Mouse (Mus musculus): ENCODE measurements around the gene Megf11. TPM values are rescaled to one million over a fixed set of nuclear protein-coding genes. Genes with fewer than 3 reads are reported as not detected.

Gene Megf11
- polyA plus RNA-seq, 1 experiment from 2014 or later: 0.27 TPM

DNA sequence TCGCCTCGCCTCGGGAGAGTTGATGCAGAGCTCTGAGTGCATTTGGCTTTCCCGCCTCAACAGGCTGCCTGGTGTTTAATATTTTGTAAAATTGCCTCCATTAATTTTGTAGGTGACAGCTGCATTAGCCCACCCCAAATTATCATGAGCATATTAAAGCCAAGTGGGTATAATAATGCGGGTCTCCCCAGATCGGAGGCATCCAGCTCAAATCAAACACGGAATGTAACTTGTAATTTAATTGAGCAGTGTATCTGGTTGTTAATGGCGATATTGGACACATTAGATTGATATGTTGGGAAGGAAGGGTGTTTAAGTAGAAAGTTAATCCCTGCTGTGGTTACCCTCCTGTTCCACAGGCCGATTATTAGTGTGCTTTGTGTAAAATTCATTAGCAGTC lies 264.0 kb downstream of the Megf11 start:
- Histone ChIP-seq H3K9ac (no peak overlapping the region), H3K9me3 (replicated peaks) (no peaks in the 10 kb centered on the region), H3K27me3 (replicated peaks) (peaks cover 24% of the 10 kb centered on the region), H3K4me2 (no peak overlapping the region), H3K36me3 (no peaks in the 10 kb centered on the region), H3K27ac (no peak overlapping the region), H3K4me1 (no peaks in the 10 kb centered on the region), H3K4me3 (no peak overlapping the region)
- 51% methylated on average over 9 of the region's 9 CpGs for WGBS (ENCODE audit: insufficient replicate concordance)
- ATAC-seq: no peak

DNA sequence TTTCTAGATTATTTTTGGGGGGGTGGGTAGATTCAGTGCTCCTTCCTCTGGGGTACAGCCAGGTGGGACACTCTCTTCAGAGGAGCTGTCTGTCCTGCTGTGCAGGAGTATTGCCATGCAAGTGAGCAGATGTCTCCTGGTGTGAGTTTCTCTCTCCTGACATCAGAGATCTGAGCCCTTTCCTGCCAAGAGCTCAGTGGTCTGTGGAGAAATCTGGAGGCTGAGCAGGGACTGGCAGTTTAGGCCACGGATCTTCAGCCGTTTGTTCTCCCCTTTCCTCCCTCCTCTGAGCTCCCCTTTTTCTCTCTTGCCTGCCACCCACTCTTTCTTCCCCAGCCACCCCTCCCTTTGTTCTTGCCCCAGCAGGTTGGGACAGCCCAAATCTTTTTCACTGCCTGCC lies 264.5 kb downstream of the Megf11 start:
- 29% methylated on average over 2 of the region's 2 CpGs for WGBS (ENCODE audit: insufficient replicate concordance)

DNA sequence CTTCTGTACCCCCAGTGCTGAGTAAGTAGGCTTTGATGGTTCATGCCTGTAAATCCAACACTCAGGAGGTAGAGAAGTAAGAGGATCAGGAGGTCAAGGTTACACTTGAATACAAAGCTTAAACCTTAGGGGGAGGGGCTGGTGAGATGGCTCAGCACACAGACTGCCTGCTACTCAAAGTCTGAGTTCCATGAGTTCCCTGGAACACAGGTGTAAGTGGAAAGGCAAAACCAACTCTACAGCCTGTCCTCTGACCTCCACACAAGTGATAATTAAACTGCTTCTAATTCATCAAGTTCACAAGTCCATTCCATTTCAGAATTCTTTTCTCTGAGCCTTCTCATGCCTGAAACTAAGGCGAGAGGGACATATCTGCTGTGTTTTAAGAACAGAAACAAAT lies 265.8 kb downstream of the Megf11 start:
- Histone ChIP-seq H3K36me3 (no peaks in the 10 kb centered on the region), H3K9me3 (replicated peaks) (no peaks in the 10 kb centered on the region), H3K4me1 (no peaks in the 10 kb centered on the region), H3K9ac (no peak overlapping the region), H3K4me3 (no peak overlapping the region), H3K27ac (no peak overlapping the region), H3K4me2 (no peak overlapping the region), H3K27me3 (replicated peaks) (peaks cover 22% of the 10 kb centered on the region)
- ATAC-seq: no peak
- 67% methylated on average over 1 of the region's 1 CpGs for WGBS (ENCODE audit: insufficient replicate concordance)

More for the DNA sequence above, 264.5 kb downstream of the Megf11 start:
- H3K4me3 ChIP-seq: no peak overlapping the region
- ATAC-seq: no peak
- peaks cover 22% of the 10 kb centered on the region for H3K27me3 ChIP-seq (replicated peaks)
- no peak overlapping the region for H3K4me2 ChIP-seq
- H3K36me3 ChIP-seq: no peaks in the 10 kb centered on the region
- no peaks in the 10 kb centered on the region for H3K9me3 ChIP-seq (replicated peaks)
- H3K9ac ChIP-seq: no peak overlapping the region
- no peaks in the 10 kb centered on the region for H3K4me1 ChIP-seq
- H3K27ac ChIP-seq: no peak overlapping the region

DNA sequence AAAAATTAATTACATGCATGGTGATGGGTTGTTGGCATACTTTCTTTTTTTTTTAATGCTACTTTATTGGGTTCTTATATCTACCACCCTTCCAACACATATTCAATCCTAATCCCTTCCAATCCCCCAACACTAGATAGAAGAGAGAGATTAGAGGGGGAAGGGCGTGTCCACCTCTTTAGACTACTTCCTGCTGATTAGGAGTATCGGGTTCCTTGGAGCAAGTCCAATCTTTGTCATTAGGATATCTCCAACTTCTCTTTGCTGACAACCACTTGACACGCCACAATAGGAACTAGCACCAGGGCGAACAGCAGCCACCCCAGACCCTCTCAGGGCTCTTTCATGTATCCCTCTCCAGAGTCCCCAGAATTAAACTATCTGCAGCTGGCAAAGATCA lies 266.3 kb downstream of the Megf11 start:
- no peak overlapping the region for H3K27ac ChIP-seq
- H3K9me3 ChIP-seq (replicated peaks): no peaks in the 10 kb centered on the region
- WGBS (ENCODE audit: insufficient replicate concordance): 19% methylated on average over 4 of the region's 4 CpGs
- H3K36me3 ChIP-seq: no peaks in the 10 kb centered on the region
- H3K4me3 ChIP-seq: no peak overlapping the region
- H3K4me1 ChIP-seq: no peaks in the 10 kb centered on the region
- H3K27me3 ChIP-seq (replicated peaks): peaks cover 22% of the 10 kb centered on the region
- no peak overlapping the region for H3K9ac ChIP-seq
- ATAC-seq: no peak
- no peak overlapping the region for H3K4me2 ChIP-seq

DNA sequence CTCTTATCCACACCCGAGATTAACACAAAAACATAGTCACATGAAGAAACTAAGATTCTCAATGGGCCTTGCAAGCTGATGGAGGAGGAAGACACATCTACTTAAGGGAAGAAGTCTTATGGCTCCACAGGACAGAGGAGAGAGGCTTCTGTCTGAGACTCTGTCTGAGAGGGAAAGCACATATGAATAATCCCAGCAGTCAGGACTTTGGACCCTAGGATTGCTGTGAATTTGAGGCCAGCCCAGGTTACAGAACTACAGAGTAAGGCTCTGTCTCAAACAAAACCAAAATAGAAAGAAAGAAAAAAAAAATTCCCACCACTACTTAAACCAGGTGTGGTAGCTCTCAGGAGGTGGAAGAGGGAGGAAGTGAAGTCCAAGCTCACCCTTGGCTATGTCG lies 266.7 kb downstream of the Megf11 start:
- Histone ChIP-seq H3K27ac (no peak overlapping the region), H3K9me3 (replicated peaks) (no peaks in the 10 kb centered on the region), H3K4me3 (no peak overlapping the region), H3K27me3 (replicated peaks) (peaks cover 22% of the 10 kb centered on the region), H3K36me3 (no peaks in the 10 kb centered on the region), H3K4me1 (no peaks in the 10 kb centered on the region), H3K4me2 (no peak overlapping the region), H3K9ac (no peak overlapping the region)
- WGBS (ENCODE audit: insufficient replicate concordance): 37% methylated on average over 2 of the region's 2 CpGs
- no peak for ATAC-seq

DNA sequence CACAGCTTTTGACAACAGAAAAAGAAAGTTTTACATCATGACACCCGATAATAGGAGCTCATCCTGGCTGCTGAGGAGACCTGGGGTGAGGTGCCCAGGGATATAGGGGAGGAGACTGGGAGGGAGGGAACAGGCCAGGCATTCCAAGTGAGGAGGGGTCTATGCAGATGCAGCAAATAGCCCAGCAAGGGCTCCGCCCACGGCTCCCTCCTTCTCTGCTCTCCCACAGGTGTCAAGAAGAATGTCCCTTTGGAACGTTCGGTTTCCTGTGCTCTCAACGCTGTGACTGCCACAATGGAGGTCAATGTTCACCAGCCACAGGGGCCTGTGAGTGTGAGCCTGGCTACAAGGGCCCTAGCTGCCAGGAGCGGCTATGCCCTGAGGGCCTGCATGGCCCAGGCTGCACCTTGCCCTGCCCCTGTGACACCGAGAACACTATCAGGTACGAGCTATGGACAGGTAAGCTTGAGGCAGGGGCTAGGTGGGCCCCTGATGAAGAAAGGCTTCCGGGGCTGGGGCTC lies 267.5 kb downstream of the Megf11 start:
- Histone ChIP-seq H3K4me1 (no peaks in the 10 kb centered on the region), H3K9ac (no peak overlapping the region), H3K27ac (no peak overlapping the region), H3K9me3 (replicated peaks) (no peaks in the 10 kb centered on the region), H3K4me3 (no peak overlapping the region), H3K4me2 (no peak overlapping the region), H3K27me3 (replicated peaks) (peaks cover 17% of the 10 kb centered on the region), H3K36me3 (no peaks in the 10 kb centered on the region)
- WGBS (ENCODE audit: insufficient replicate concordance): 49% methylated on average over 10 of the region's 10 CpGs
- no peak for ATAC-seq

DNA sequence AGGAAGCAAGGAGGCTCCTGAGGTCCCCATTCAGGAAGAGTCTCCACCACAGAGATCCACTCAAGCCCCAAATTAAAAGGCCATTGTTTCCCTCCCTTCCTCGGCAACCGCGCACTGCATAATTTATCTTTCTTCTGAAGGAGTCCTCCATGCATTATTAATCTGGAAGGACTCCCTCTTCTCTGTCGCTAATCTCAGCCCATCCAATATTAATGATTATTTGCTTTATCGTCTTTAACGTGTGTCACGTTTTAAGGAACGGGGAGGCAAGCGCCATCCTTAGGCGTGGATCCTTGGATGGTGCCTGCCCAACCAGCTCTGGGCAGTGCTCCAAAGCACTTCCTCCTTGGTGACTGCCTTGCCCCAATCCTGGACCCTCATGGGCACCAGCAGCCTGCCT lies 269.3 kb downstream of the Megf11 start:
- Histone ChIP-seq H3K4me3 (no peak overlapping the region), H3K27ac (no peak overlapping the region), H3K9me3 (replicated peaks) (no peaks in the 10 kb centered on the region), H3K27me3 (replicated peaks) (peaks cover 9% of the 10 kb centered on the region; the same call in 1 of the 2 replicates), H3K9ac (no peak overlapping the region), H3K4me2 (no peak overlapping the region), H3K36me3 (no peaks in the 10 kb centered on the region), H3K4me1 (no peaks in the 10 kb centered on the region)
- 82% methylated on average over 10 of the region's 10 CpGs for WGBS (ENCODE audit: insufficient replicate concordance)
- no peak for ATAC-seq

DNA sequence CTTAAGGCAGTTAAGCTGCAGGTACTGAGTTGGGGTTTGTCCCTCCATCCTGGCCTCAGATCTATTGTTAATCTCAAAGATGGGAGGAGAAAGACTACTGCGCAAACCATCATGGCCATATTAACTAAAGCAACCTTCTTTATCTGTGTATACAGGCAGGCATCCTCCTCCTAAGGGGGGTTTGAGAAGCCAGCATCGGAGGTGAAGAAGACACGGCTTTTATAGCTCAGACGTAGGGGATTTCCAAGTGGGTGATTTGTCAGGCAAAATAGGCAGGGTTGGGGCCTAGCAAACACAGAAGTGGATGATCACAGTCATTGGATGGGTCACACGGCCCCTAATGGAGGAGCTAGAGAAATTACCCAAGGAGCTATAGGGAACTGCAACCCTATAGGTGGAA lies 271.2 kb downstream of the Megf11 start:
- H3K4me3 ChIP-seq: no peak overlapping the region
- no peak overlapping the region for H3K27ac ChIP-seq
- no peak overlapping the region for H3K9ac ChIP-seq
- H3K36me3 ChIP-seq: no peaks in the 10 kb centered on the region
- no peak for ATAC-seq
- H3K27me3 ChIP-seq (replicated peaks): 0 out of 2 replicates have a peak, but pooled peaks cover 3% of the 10 kb centered on the region
- H3K9me3 ChIP-seq (replicated peaks): no peaks in the 10 kb centered on the region
- no peak overlapping the region for H3K4me2 ChIP-seq
- WGBS (ENCODE audit: insufficient replicate concordance): 77% methylated on average over 5 of the region's 5 CpGs
- no peaks in the 10 kb centered on the region for H3K4me1 ChIP-seq

DNA sequence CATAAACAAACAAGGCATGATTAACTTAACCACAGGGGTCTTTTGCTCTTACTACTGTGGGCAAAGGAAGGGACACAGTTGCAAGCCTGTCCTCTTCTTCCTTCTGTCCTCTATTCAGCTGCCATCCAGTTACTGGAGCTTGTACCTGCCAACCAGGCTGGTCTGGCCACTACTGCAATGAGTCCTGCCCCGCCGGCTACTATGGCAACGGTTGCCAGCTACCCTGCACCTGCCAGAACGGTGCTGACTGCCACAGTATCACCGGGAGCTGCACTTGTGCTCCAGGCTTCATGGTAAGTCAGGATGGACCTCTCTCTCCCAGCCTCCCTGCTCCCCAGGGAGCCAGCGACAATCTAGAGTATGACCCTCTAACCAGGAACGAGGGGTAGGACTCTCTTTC lies 274.8 kb downstream of the Megf11 start:
- H3K36me3 ChIP-seq: no peaks in the 10 kb centered on the region
- no peaks in the 10 kb centered on the region for H3K9me3 ChIP-seq (replicated peaks)
- H3K9ac ChIP-seq: no peak overlapping the region
- H3K4me1 ChIP-seq: no peaks in the 10 kb centered on the region
- peaks cover 10% of the 10 kb centered on the region for H3K27me3 ChIP-seq (replicated peaks)
- WGBS (ENCODE audit: insufficient replicate concordance): 66% methylated on average over 7 of the region's 7 CpGs
- H3K4me3 ChIP-seq: no peak overlapping the region
- no peak for ATAC-seq
- no peak overlapping the region for H3K4me2 ChIP-seq
- H3K27ac ChIP-seq: no peak overlapping the region

DNA sequence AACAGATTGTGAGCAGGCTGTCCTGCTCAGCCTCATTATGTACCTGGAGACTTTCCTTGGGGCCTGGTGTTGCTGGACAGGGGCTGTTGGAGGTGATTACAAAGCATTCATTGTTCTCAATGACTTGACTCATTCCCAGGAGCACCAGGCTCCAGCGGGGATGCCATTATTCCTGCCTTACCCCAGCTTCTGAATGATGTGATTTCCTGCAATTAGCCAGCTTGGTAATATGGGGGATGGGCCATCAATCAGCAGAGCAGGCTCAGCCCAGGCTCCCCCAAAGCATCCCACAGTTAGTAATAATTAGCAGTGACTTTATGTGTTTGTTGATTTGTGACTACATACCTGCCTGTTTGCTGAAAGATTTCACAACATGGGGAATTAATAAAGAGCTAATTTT lies 279.2 kb downstream of the Megf11 start:
- Histone ChIP-seq H3K36me3 (no peaks in the 10 kb centered on the region), H3K4me1 (no peaks in the 10 kb centered on the region), H3K4me2 (no peak overlapping the region), H3K27me3 (replicated peaks) (peaks cover 24% of the 10 kb centered on the region), H3K9me3 (replicated peaks) (no peaks in the 10 kb centered on the region), H3K9ac (no peak overlapping the region), H3K27ac (no peak overlapping the region), H3K4me3 (no peak overlapping the region)
- ATAC-seq: no peak
- WGBS (ENCODE audit: insufficient replicate concordance): 24% methylated on average over 1 of the region's 1 CpGs

DNA sequence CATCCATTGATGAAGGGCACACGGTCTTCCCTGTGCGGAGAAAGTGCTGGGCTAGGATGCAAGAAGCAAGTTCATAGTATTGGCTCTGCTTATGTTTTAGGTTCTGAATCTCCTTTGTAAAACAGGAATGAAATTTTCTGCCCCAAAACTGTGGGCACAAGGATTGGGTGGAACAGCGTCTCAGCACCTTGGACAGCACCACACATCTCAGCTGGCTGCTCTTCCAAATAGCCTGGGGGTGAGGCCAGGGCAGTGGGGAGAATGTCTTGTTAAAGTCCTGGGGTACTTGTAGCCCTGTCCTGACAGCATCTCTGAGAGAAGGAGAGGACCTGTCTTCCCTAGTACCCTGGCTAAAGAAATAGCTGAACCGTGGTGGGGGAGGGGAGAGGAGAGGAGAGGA lies 281.1 kb downstream of the Megf11 start:
- peaks cover 4% of the 10 kb centered on the region for H3K4me1 ChIP-seq
- WGBS (ENCODE audit: insufficient replicate concordance): 25% methylated on average over 4 of the region's 4 CpGs
- no peak overlapping the region for H3K4me2 ChIP-seq
- no peaks in the 10 kb centered on the region for H3K9me3 ChIP-seq (replicated peaks)
- H3K27ac ChIP-seq: no peak overlapping the region
- no peak for ATAC-seq
- peaks cover 29% of the 10 kb centered on the region for H3K27me3 ChIP-seq (replicated peaks)
- no peaks in the 10 kb centered on the region for H3K36me3 ChIP-seq
- H3K4me3 ChIP-seq: no peak overlapping the region
- no peak overlapping the region for H3K9ac ChIP-seq

DNA sequence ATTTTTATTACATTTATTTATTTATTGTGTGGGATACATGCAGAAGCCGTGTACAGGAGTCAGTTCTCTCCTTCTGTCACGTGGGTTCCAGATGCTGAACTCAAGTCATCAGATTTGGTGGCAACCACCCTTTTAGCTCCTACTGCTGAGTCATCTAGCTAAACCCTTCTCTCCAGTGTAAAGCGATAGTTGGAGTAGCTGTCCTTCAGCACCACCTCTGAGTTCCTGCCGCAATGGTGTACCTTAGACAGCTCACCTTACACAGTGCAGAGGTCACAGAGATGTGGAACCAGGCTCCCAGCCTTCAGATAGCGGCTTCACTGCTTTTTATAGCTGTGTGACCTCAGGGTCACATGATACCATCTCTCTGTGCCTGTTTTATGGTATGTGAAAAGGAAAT lies 282.1 kb downstream of the Megf11 start:
- no peaks in the 10 kb centered on the region for H3K9me3 ChIP-seq (replicated peaks)
- H3K9ac ChIP-seq: no peak overlapping the region
- WGBS (ENCODE audit: insufficient replicate concordance): 7% methylated on average over 5 of the region's 5 CpGs
- no peak overlapping the region for H3K4me3 ChIP-seq
- no peak overlapping the region for H3K27ac ChIP-seq
- peaks cover 11% of the 10 kb centered on the region for H3K4me1 ChIP-seq
- H3K4me2 ChIP-seq: no peak overlapping the region
- H3K27me3 ChIP-seq (replicated peaks): peaks cover 29% of the 10 kb centered on the region
- H3K36me3 ChIP-seq: no peaks in the 10 kb centered on the region
- no peak for ATAC-seq

DNA sequence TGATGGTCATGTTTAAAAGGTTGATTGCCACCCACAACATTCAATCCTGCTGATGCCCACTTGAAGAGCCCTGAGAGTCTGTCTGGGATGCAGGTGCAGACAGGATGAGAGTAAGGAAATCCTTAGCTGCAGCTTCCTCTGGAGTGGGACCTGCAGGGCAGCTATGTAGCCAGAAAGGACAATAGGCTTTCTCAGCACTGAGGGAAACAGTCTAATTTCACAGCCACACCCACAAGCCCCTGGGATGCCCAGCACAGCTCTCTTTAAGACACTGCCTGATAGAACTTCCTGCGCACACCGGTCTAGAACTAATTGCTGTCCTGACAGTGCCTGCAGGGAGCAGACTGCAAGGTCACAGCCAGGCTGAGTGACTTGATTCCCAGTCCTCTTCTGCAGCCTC lies 282.6 kb downstream of the Megf11 start:
- no peak overlapping the region for H3K4me2 ChIP-seq
- peaks cover 32% of the 10 kb centered on the region for H3K27me3 ChIP-seq (replicated peaks)
- no peak for ATAC-seq
- no peak overlapping the region for H3K9ac ChIP-seq
- 72% methylated on average over 2 of the region's 2 CpGs for WGBS (ENCODE audit: insufficient replicate concordance)
- H3K4me1 ChIP-seq: peaks cover 11% of the 10 kb centered on the region
- no peaks in the 10 kb centered on the region for H3K9me3 ChIP-seq (replicated peaks)
- H3K27ac ChIP-seq: no peak overlapping the region
- no peak overlapping the region for H3K4me3 ChIP-seq
- no peaks in the 10 kb centered on the region for H3K36me3 ChIP-seq
